Mouse (Mus musculus): ENCODE data around the gene Eps8. TPM values are rescaled to one million over a fixed set of nuclear protein-coding genes. Genes with fewer than 3 reads are reported as not detected.

Eps8 gene
- polyA plus RNA-seq (2016; fragmentation: Nextera tagmentation; extraction: Ambion mirVana), result 16.2 and 18.4 TPM in 2 replicates

DNA sequence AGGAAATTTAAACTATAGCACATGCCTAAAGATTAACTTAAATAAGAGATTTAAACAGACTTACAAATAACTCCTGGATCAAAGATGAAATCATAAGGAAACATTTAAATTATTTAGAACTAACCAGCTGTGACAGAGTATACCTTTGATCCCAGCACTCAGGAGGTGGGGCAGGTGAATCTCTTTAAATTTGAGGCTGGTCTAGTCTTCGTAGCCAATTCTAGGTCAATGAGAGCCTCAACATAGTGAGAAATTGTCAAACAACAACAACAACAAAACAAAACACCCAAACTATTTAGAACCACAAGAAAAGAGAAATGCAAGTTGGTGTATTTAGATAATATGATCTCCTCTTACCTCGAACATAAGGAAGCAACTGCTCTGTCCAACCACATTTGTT lies at the start of gene Eps8:
Gene Eps8, minus strand, starts transcription at position 101 of the 400 bp plus-strand sequence.
- Histone ChIP-seq H3K36me3 (no peaks in the 10 kb centered on the region), H3K9ac (no peak within 1 kb of the TSS), H3K4me2 (no peak within 1 kb of the TSS), H3K27me3 (replicated peaks) (no peaks in the 10 kb centered on the region), H3K4me1 (replicated peaks) (no peaks in the 10 kb centered on the region), H3K9me3 (replicated peaks) (peaks cover 4% of the 10 kb centered on the region), H3K4me3 (no peak within 1 kb of the TSS), H3K27ac (ENCODE audit: poor library complexity, severe bottlenecking) (no peak within 1 kb of the TSS)
- no peak for ATAC-seq (ENCODE audit: insufficient number of reproducible peaks, low FRiP score)
- 83% methylated on average over 2 of the region's 2 CpGs for WGBS

GRCm38 (mm10) chr6:137703431-137703830 lies 48.8 kb upstream of the Eps8 start:
- H3K27ac ChIP-seq (ENCODE audit: poor library complexity, severe bottlenecking), result peak overlapping the region; percentile 73
- no peaks in the 10 kb centered on the region for H3K36me3 ChIP-seq
- H3K27me3 ChIP-seq (replicated peaks), result no peaks in the 10 kb centered on the region
- H3K4me2 ChIP-seq, result no peak overlapping the region
- peaks cover 26% of the 10 kb centered on the region for H3K4me1 ChIP-seq (replicated peaks)
- WGBS, result 86% methylated on average over 7 of the region's 7 CpGs
- H3K4me3 ChIP-seq, result no peak overlapping the region
- no peak overlapping the region for H3K9ac ChIP-seq
- ATAC-seq (ENCODE audit: insufficient number of reproducible peaks, low FRiP score), result no peak
- H3K9me3 ChIP-seq (replicated peaks), result no peaks in the 10 kb centered on the region

GRCm38 (mm10) chr6:137702918-137703317 lies 48.2 kb upstream of the Eps8 start:
- H3K4me3 ChIP-seq, result no peak overlapping the region
- H3K36me3 ChIP-seq, result no peaks in the 10 kb centered on the region
- peak overlapping the region; percentile 73 for H3K27ac ChIP-seq (ENCODE audit: poor library complexity, severe bottlenecking)
- ATAC-seq (ENCODE audit: insufficient number of reproducible peaks, low FRiP score), result no peak; the same call in 1 of the 2 replicates
- no peaks in the 10 kb centered on the region for H3K9me3 ChIP-seq (replicated peaks)
- peaks cover 26% of the 10 kb centered on the region for H3K4me1 ChIP-seq (replicated peaks)
- H3K27me3 ChIP-seq (replicated peaks), result no peaks in the 10 kb centered on the region
- no peak overlapping the region for H3K9ac ChIP-seq
- WGBS, result 69% methylated on average over 4 of the region's 4 CpGs
- no peak overlapping the region for H3K4me2 ChIP-seq

DNA sequence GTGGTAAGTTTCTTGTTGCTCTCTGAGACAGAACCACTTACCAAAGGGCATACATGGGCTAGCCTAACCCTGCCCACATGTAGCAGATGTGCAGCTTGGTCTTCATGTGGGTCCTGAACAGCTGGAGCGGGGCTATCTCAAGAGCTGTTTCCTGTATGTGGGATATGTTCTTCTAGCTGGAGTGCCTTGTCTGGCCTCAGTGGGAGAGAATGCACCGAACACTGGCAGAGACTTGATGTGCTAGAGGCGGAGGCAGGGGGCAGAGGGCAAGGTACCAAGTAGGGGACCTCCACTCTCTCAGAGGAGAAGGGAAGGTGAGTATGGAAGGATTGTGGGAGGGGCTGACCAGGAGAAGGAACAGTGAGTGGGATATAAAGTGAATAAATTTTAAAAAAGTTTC lies 47.5 kb upstream of the Eps8 start:
- no peak for ATAC-seq (ENCODE audit: insufficient number of reproducible peaks, low FRiP score)
- Histone ChIP-seq H3K27ac (ENCODE audit: poor library complexity, severe bottlenecking) (peak overlapping the region; percentile 33; the same call in 1 of the 2 replicates), H3K9me3 (replicated peaks) (no peaks in the 10 kb centered on the region), H3K36me3 (no peaks in the 10 kb centered on the region), H3K4me3 (no peak overlapping the region), H3K4me1 (replicated peaks) (peaks cover 26% of the 10 kb centered on the region), H3K4me2 (no peak overlapping the region), H3K27me3 (replicated peaks) (no peaks in the 10 kb centered on the region), H3K9ac (no peak overlapping the region)
- 67% methylated on average over 3 of the region's 3 CpGs for WGBS

DNA sequence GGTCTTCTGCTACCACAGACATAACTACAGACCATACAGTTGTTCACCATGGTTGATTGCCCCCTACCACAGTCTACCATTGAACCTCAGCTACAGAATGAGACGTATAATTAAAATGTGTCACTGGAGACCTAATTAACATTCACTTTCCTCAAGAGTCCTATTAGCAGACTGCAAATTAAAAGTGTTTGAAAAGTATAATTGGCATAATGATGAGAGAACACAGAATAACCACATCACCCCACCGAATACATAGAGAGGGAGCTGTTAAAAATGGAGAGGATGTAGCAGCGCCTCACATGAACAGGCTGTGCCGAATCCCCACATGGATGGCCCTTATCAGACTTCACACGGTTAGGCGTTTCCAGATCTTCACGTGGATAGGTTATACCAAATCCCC lies 44.8 kb upstream of the Eps8 start:
- Histone ChIP-seq H3K4me2 (no peak overlapping the region), H3K27me3 (replicated peaks) (no peaks in the 10 kb centered on the region), H3K9me3 (replicated peaks) (no peaks in the 10 kb centered on the region), H3K9ac (no peak overlapping the region), H3K4me3 (no peak overlapping the region), H3K4me1 (replicated peaks) (peaks cover 25% of the 10 kb centered on the region), H3K36me3 (no peaks in the 10 kb centered on the region), H3K27ac (ENCODE audit: poor library complexity, severe bottlenecking) (no peak overlapping the region)
- ATAC-seq (ENCODE audit: insufficient number of reproducible peaks, low FRiP score), result no peak
- 78% methylated on average over 7 of the region's 7 CpGs for WGBS

DNA sequence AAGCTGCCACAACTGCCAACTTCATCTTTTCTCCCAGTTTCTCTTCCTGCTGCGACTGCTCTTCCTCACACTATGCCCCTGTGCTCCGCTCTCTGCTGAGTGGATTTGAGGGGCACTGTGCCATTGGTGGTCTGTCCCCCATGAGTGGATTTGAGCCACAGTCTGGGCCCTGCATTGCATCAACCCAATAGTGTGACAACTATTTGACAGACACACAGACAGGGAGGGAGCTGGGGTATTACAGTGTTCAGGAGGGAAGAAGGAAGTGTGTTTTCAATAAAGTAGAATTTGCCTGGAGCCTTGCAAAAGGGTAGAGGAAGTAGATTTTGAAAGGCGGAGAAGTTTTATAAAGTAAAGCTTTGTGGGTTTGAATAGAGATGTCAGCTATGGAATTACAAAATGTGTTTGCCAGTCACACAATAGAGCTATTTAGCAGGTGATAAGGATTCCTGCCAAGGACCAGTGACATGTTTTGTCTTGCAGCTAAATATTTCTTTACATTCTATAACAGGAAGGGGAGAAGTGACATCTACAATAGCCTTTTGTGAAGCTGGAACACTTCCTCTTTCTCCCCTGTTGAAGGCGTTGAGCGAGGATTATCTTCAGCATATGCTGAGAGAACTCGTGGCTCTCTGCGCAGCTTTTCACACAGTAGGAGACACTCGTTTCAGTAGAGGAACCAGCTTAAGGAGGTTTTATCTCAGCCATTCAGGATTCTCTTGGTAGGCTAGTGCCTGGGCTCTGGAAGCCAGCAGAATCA lies 41.9 kb upstream of the Eps8 start:
- no peak for ATAC-seq (ENCODE audit: insufficient number of reproducible peaks, low FRiP score)
- 46% methylated on average over 8 of the region's 8 CpGs for WGBS
- Histone ChIP-seq H3K4me3 (no peak overlapping the region), H3K9ac (no peak overlapping the region), H3K27me3 (replicated peaks) (no peaks in the 10 kb centered on the region), H3K9me3 (replicated peaks) (no peaks in the 10 kb centered on the region), H3K36me3 (no peaks in the 10 kb centered on the region), H3K27ac (ENCODE audit: poor library complexity, severe bottlenecking) (no peak overlapping the region), H3K4me1 (replicated peaks) (peaks cover 9% of the 10 kb centered on the region; the same call in 1 of the 2 replicates), H3K4me2 (no peak overlapping the region)

DNA sequence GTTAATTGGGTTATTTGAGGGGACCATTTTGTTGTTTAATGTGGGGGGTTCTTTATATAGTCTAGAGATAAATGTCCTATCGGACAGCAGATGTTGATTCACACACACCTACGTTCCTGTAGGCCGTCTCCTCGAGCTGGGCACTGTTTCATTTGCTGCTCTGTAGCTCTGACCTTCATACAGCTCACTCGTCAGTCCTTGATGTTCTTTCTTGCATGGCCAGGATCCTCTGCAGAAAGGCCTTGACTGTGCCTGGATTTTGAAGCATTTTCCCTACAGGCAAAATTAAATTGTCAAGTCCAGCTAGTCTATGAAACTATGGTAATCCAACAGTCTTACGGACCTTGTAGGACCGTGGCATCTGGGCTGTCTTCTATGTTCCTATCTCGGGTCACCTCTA lies 40.4 kb upstream of the Eps8 start:
- Histone ChIP-seq H3K4me2 (no peak overlapping the region), H3K36me3 (no peaks in the 10 kb centered on the region), H3K27me3 (replicated peaks) (no peaks in the 10 kb centered on the region), H3K4me3 (no peak overlapping the region), H3K27ac (ENCODE audit: poor library complexity, severe bottlenecking) (no peak overlapping the region), H3K4me1 (replicated peaks) (peaks cover 16% of the 10 kb centered on the region), H3K9ac (no peak overlapping the region), H3K9me3 (replicated peaks) (no peaks in the 10 kb centered on the region)
- ATAC-seq (ENCODE audit: insufficient number of reproducible peaks, low FRiP score), result no peak
- 84% methylated on average over 8 of the region's 8 CpGs for WGBS

DNA sequence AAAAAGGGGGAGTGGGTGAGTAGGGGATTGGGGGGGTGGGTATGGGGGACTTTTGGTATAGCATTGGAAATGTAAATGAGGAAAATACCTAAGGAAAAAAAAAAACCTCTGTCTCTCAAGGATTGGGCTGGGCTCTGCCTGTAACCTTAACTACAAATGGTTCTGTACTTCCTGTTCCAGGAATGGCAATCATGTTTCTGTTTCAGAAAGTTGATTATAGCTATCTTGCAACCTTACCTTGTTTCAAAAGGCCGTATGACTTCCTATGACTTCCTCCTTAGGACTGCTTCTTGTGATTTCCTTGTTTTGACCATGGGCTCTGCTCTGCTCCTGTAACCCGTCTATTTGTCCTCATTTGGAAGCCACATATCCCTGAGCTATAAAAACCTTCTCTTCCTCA lies 39.6 kb upstream of the Eps8 start:
- no peak overlapping the region for H3K27ac ChIP-seq (ENCODE audit: poor library complexity, severe bottlenecking)
- ATAC-seq (ENCODE audit: insufficient number of reproducible peaks, low FRiP score), result no peak
- no peak overlapping the region for H3K4me3 ChIP-seq
- 54% methylated on average over 2 of the region's 2 CpGs for WGBS
- no peaks in the 10 kb centered on the region for H3K9me3 ChIP-seq (replicated peaks)
- H3K36me3 ChIP-seq, result no peaks in the 10 kb centered on the region
- H3K4me2 ChIP-seq, result no peak overlapping the region
- no peak overlapping the region for H3K9ac ChIP-seq
- peaks cover 16% of the 10 kb centered on the region for H3K4me1 ChIP-seq (replicated peaks)
- H3K27me3 ChIP-seq (replicated peaks), result no peaks in the 10 kb centered on the region

- Histone ChIP-seq H3K27me3 (replicated peaks) (no peaks in the 10 kb centered on the region), H3K4me1 (replicated peaks) (peaks cover 10% of the 10 kb centered on the region; the same call in 1 of the 2 replicates), H3K4me2 (no peak overlapping the region), H3K9me3 (replicated peaks) (no peaks in the 10 kb centered on the region), H3K4me3 (no peak overlapping the region), H3K36me3 (no peaks in the 10 kb centered on the region), H3K9ac (no peak overlapping the region), H3K27ac (ENCODE audit: poor library complexity, severe bottlenecking) (no peak overlapping the region)
- peak; percentile 29; the same call in 1 of the 2 replicates for ATAC-seq (ENCODE audit: insufficient number of reproducible peaks, low FRiP score)
- WGBS, result 37% methylated on average over 2 of the region's 2 CpGs
Observed at GRCm38 (mm10) chr6:137690550-137691119, 36.0 kb upstream of the Eps8 start.

DNA sequence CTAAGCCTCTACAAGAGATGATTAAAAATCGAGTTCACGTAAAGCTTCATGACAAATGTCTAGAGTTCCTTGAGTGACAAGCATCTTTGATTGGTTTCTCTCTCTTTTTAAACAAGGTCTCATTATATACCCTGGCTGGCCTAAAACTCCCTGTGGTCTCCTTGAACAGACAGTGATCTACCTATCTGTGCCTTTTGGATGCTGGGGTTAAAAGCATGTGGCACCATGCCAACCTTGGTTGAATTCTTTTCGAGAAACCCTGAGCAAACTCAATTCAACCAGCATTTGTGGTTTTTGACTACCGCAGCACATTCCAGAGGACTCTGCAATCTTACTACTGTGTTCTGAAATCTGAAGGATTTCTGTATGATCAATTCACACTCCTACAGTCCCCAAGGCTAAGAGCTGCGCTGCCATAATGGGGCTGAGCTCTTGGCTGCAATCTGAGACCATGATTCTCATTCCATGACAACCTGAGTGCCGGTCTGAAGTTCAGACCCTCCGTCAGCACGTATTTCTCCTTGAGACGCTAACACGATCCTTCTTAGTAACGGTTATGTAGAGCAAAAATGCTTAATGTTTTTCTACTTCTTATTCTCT lies 33.9 kb upstream of the Eps8 start:
- ATAC-seq (ENCODE audit: insufficient number of reproducible peaks, low FRiP score), result no peak
- no peaks in the 10 kb centered on the region for H3K36me3 ChIP-seq
- no peaks in the 10 kb centered on the region for H3K27me3 ChIP-seq (replicated peaks)
- H3K9ac ChIP-seq, result no peak overlapping the region
- H3K4me3 ChIP-seq, result no peak overlapping the region
- WGBS, result 76% methylated on average over 11 of the region's 11 CpGs
- no peak overlapping the region for H3K27ac ChIP-seq (ENCODE audit: poor library complexity, severe bottlenecking)
- no peak overlapping the region for H3K4me2 ChIP-seq
- no peaks in the 10 kb centered on the region for H3K9me3 ChIP-seq (replicated peaks)
- peaks cover 9% of the 10 kb centered on the region; the same call in 1 of the 2 replicates for H3K4me1 ChIP-seq (replicated peaks)

- Histone ChIP-seq H3K9ac (no peak overlapping the region), H3K4me3 (no peak overlapping the region), H3K36me3 (no peaks in the 10 kb centered on the region), H3K27ac (ENCODE audit: poor library complexity, severe bottlenecking) (no peak overlapping the region), H3K27me3 (replicated peaks) (no peaks in the 10 kb centered on the region), H3K4me2 (no peak overlapping the region), H3K4me1 (replicated peaks) (peaks cover 6% of the 10 kb centered on the region; the same call in 1 of the 2 replicates), H3K9me3 (replicated peaks) (no peaks in the 10 kb centered on the region)
- 76% methylated on average over 3 of the region's 3 CpGs for whole genome bisulfite sequencing
- no peak for ATAC-seq (ENCODE audit: insufficient number of reproducible peaks, low FRiP score)
Observed at GRCm38 (mm10) chr6:137688079-137688478, 33.4 kb upstream of the Eps8 start.

Measured in heart, embryonic 12.5 days (tissue).